Mouse (Mus musculus): ENCODE measurements around the gene Gm17949. TPM values are rescaled to one million over a fixed set of nuclear protein-coding genes. Genes with fewer than 3 reads are reported as not detected.

Gm17949 gene
- total RNA-seq (2014; rRNA removed; ENCODE audit: low replicate concordance) (not detected in 2 replicates), polyA plus RNA-seq (2015; fragmentation: Nextera tagmentation; extraction: Ambion mirVana) (0.19 and 0.45 TPM in 2 replicates)

- Histone ChIP-seq H3K4me1 (ENCODE audit: control insufficient read depth, insufficient read depth) (peaks cover 19% of the 10 kb centered on the region), H3K27ac (ENCODE audit: low read depth) (peak within 1 kb of the TSS; percentile 85), H3K4me2 (ENCODE audit: low read depth, low read length) (peak within 1 kb of the TSS; percentile 99), H3K9ac (replicated peaks; ENCODE audit: low read depth, low read length) (peak within 1 kb of the TSS; percentile 78), H3K27me3 (ENCODE audit: control insufficient read depth, insufficient read depth, low read length) (no peaks in the 10 kb centered on the region), H3K4me3 (ENCODE audit: low read depth, low read length) (peak within 1 kb of the TSS; percentile 84), H3K36me3 (replicated peaks; ENCODE audit: control insufficient read depth, insufficient read depth, low read length) (peaks cover 20% of the 10 kb centered on the region), H3K9me3 (replicated peaks; ENCODE audit: control insufficient read depth, low read length) (no peaks in the 10 kb centered on the region)
- TF ChIP-seq CTCF (IDR thresholded peaks at IDR 0.05; ENCODE audit: low read depth) (peak; percentile 7; the same call in 1 of the 2 replicates), EP300 (IDR thresholded peaks at IDR 0.05; ENCODE audit: low read depth) (no peak)
- ATAC-seq (ENCODE audit: insufficient read depth, low read depth) (peak; percentile 94), DNase-seq (ENCODE audit: low spot score) (peak; percentile 97)
- WGBS: under 1% methylated on average over 51 of the region's 51 CpGs
Observed at GRCm38 (mm10) chr17:57011236-57012141, at the start of gene Gm17949, which contains the start of gene Gtf2f1. Gene Gm17949 (plus strand): TSS chr17:57011469. Gene Gtf2f1 (minus strand): TSS chr17:57011288.

GRCm38 (mm10) chr17:56961880-56962279, 49.4 kb upstream of the Gm17949 start:
- 84% methylated on average over 4 of the region's 4 CpGs for WGBS
- DNase-seq (ENCODE audit: low spot score) (no peak), ATAC-seq (ENCODE audit: insufficient read depth, low read depth) (no peak)
- Histone ChIP-seq H3K9me3 (replicated peaks; ENCODE audit: control insufficient read depth, low read length) (no peaks in the 10 kb centered on the region), H3K4me1 (ENCODE audit: control insufficient read depth, insufficient read depth) (no peaks in the 10 kb centered on the region), H3K4me2 (ENCODE audit: low read depth, low read length) (no peak overlapping the region), H3K27ac (ENCODE audit: low read depth) (no peak overlapping the region), H3K4me3 (ENCODE audit: low read depth, low read length) (no peak overlapping the region), H3K9ac (replicated peaks; ENCODE audit: low read depth, low read length) (no peak overlapping the region), H3K36me3 (replicated peaks; ENCODE audit: control insufficient read depth, insufficient read depth, low read length) (no peaks in the 10 kb centered on the region), H3K27me3 (ENCODE audit: control insufficient read depth, insufficient read depth, low read length) (no peaks in the 10 kb centered on the region)
- TF ChIP-seq EP300 (IDR thresholded peaks at IDR 0.05; ENCODE audit: low read depth) (no peak), CTCF (IDR thresholded peaks at IDR 0.05; ENCODE audit: low read depth) (no peak)

- Histone ChIP-seq H3K27me3 (ENCODE audit: control insufficient read depth, insufficient read depth, low read length) (no peaks in the 10 kb centered on the region), H3K4me2 (ENCODE audit: low read depth, low read length) (no peak overlapping the region), H3K27ac (ENCODE audit: low read depth) (no peak overlapping the region), H3K9ac (replicated peaks; ENCODE audit: low read depth, low read length) (no peak overlapping the region), H3K4me3 (ENCODE audit: low read depth, low read length) (no peak overlapping the region), H3K4me1 (ENCODE audit: control insufficient read depth, insufficient read depth) (no peaks in the 10 kb centered on the region), H3K36me3 (replicated peaks; ENCODE audit: control insufficient read depth, insufficient read depth, low read length) (no peaks in the 10 kb centered on the region), H3K9me3 (replicated peaks; ENCODE audit: control insufficient read depth, low read length) (no peaks in the 10 kb centered on the region)
- no peak for DNase-seq (ENCODE audit: low spot score)
- TF ChIP-seq CTCF (IDR thresholded peaks at IDR 0.05; ENCODE audit: low read depth): no peak
- no peak for TF ChIP-seq EP300 (IDR thresholded peaks at IDR 0.05; ENCODE audit: low read depth)
- WGBS: 63% methylated on average over 5 of the region's 5 CpGs
- no peak for ATAC-seq (ENCODE audit: insufficient read depth, low read depth)
Observed at GRCm38 (mm10) chr17:56962642-56963405, 48.4 kb upstream of the Gm17949 start.

- WGBS: 63% methylated on average over 6 of the region's 6 CpGs
- no peaks in the 10 kb centered on the region for H3K27me3 ChIP-seq (ENCODE audit: control insufficient read depth, insufficient read depth, low read length)
- no peaks in the 10 kb centered on the region for H3K4me1 ChIP-seq (ENCODE audit: control insufficient read depth, insufficient read depth)
- H3K4me2 ChIP-seq (ENCODE audit: low read depth, low read length): no peak overlapping the region
- no peak for ATAC-seq (ENCODE audit: insufficient read depth, low read depth)
- DNase-seq (ENCODE audit: low spot score): no peak
- no peak overlapping the region for H3K9ac ChIP-seq (replicated peaks; ENCODE audit: low read depth, low read length)
- no peak overlapping the region for H3K27ac ChIP-seq (ENCODE audit: low read depth)
- no peaks in the 10 kb centered on the region for H3K36me3 ChIP-seq (replicated peaks; ENCODE audit: control insufficient read depth, insufficient read depth, low read length)
- H3K9me3 ChIP-seq (replicated peaks; ENCODE audit: control insufficient read depth, low read length): no peaks in the 10 kb centered on the region
- no peak overlapping the region for H3K4me3 ChIP-seq (ENCODE audit: low read depth, low read length)
- TF ChIP-seq CTCF (IDR thresholded peaks at IDR 0.05; ENCODE audit: low read depth): no peak
- no peak for TF ChIP-seq EP300 (IDR thresholded peaks at IDR 0.05; ENCODE audit: low read depth)
Observed at GRCm38 (mm10) chr17:56963646-56964045, 47.6 kb upstream of the Gm17949 start.

- H3K27ac ChIP-seq (ENCODE audit: low read depth): no peak overlapping the region
- H3K4me2 ChIP-seq (ENCODE audit: low read depth, low read length): no peak overlapping the region
- H3K36me3 ChIP-seq (replicated peaks; ENCODE audit: control insufficient read depth, insufficient read depth, low read length): no peaks in the 10 kb centered on the region
- H3K9me3 ChIP-seq (replicated peaks; ENCODE audit: control insufficient read depth, low read length): no peaks in the 10 kb centered on the region
- 48% methylated on average over 3 of the region's 3 CpGs for WGBS
- ATAC-seq (ENCODE audit: insufficient read depth, low read depth) (no peak), DNase-seq (ENCODE audit: low spot score) (no peak)
- no peak overlapping the region for H3K9ac ChIP-seq (replicated peaks; ENCODE audit: low read depth, low read length)
- no peak for TF ChIP-seq CTCF (IDR thresholded peaks at IDR 0.05; ENCODE audit: low read depth)
- TF ChIP-seq EP300 (IDR thresholded peaks at IDR 0.05; ENCODE audit: low read depth): no peak
- no peaks in the 10 kb centered on the region for H3K27me3 ChIP-seq (ENCODE audit: control insufficient read depth, insufficient read depth, low read length)
- H3K4me1 ChIP-seq (ENCODE audit: control insufficient read depth, insufficient read depth): no peaks in the 10 kb centered on the region
- no peak overlapping the region for H3K4me3 ChIP-seq (ENCODE audit: low read depth, low read length)
Observed at GRCm38 (mm10) chr17:56969321-56969720, 41.9 kb upstream of the Gm17949 start.

Data from heart, postnatal 0 days (tissue).